Mouse (Mus musculus): ENCODE data around the gene Sav1. TPM values are rescaled to one million over a fixed set of nuclear protein-coding genes. Genes with fewer than 3 reads are reported as not detected.

Sav1 gene
- polyA plus RNA-seq, 1 experiment from 2014 or later: 1.8 TPM

DNA sequence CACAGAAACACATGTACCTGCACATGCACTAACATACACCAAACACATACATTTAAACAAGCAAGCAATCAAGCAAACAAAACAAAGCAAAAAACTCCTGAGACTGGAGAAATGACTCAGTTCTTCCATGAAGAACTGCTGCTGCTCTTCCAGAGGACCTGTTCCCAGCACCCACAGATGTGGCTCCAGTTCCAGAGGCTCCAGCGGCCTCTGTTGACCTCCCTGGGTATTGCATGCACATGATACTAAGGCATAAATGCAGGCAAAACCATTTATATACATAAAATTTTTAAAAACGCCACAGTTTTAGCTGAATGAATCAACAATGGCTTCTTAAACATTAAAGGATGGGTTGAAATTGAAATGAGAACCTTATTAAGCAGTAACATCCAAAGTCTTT, 47.5 kb downstream of the Sav1 start:
- no peak for ATAC-seq (replicated peaks; ENCODE audit: extremely low read depth, insufficient read depth, low FRiP score)
- peaks cover 2% of the 10 kb centered on the region; the same call in 1 of the 2 replicates for H3K36me3 ChIP-seq (ENCODE audit: control insufficient read depth, insufficient read depth)
- H3K9ac ChIP-seq (ENCODE audit: low read length): no peak overlapping the region
- H3K27ac ChIP-seq (ENCODE audit: low read length): no peak overlapping the region
- H3K9me3 ChIP-seq (replicated peaks; ENCODE audit: control insufficient read depth, low read length): no peaks in the 10 kb centered on the region
- no peak overlapping the region for H3K4me2 ChIP-seq (ENCODE audit: low read depth, low read length)
- no peak overlapping the region for H3K4me3 ChIP-seq (ENCODE audit: low read length)
- no peaks in the 10 kb centered on the region for H3K27me3 ChIP-seq (ENCODE audit: control insufficient read depth, insufficient read depth, low read length)
- no peaks in the 10 kb centered on the region for H3K4me1 ChIP-seq (ENCODE audit: control insufficient read depth, insufficient read depth, low read length)
- WGBS: 47% methylated on average over 2 of the region's 2 CpGs

DNA sequence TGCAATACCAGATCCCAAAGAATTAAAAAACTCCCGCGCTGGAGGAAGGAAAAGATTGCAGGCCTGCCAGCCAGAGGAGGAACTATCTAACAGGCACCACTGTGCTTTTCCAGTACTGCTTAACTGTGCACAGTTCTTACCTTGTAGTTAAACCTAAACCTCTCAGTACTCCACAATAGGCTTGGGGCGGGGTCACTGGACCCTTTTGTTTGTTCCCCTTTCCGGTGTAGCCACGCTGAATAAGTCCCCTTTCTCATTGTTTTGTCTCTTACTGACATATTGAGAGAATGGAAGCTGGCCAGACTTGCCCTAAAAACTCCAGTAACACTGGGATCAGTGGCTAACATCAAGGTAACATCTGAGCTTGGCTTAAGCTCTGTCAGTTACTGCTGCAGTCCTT, 49.1 kb downstream of the Sav1 start:
- H3K27me3 ChIP-seq (ENCODE audit: control insufficient read depth, insufficient read depth, low read length): no peaks in the 10 kb centered on the region
- ATAC-seq (replicated peaks; ENCODE audit: extremely low read depth, insufficient read depth, low FRiP score): no peak
- H3K9me3 ChIP-seq (replicated peaks; ENCODE audit: control insufficient read depth, low read length): no peaks in the 10 kb centered on the region
- no peak overlapping the region for H3K9ac ChIP-seq (ENCODE audit: low read length)
- no peak overlapping the region for H3K4me3 ChIP-seq (ENCODE audit: low read length)
- H3K36me3 ChIP-seq (ENCODE audit: control insufficient read depth, insufficient read depth): peaks cover 2% of the 10 kb centered on the region; the same call in 1 of the 2 replicates
- H3K27ac ChIP-seq (ENCODE audit: low read length): no peak overlapping the region
- H3K4me2 ChIP-seq (ENCODE audit: low read depth, low read length): no peak overlapping the region
- no peaks in the 10 kb centered on the region for H3K4me1 ChIP-seq (ENCODE audit: control insufficient read depth, insufficient read depth, low read length)
- 65% methylated on average over 5 of the region's 5 CpGs for WGBS

DNA sequence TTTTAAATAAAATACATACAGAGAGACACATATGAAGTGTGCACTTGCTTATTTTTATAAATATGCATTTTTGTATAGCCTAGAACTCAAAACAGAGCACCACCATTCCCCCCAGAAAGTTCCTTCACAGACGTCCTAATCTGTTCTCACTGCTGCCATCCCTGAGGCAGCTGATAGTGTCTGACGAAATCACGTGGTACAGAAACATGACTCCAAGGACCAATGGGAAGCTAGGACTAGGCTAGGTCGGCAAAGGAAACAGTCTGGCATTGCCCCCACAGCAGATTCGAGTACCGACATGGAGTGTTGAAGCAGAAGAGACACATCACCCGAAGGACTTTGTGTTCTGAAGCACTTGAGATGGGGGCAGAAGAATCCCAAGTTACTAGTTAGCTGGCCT, 60.1 kb downstream of the Sav1 start:
- H3K4me2 ChIP-seq (ENCODE audit: low read depth, low read length): no peak overlapping the region
- H3K4me3 ChIP-seq (ENCODE audit: low read length): no peak overlapping the region
- H3K27me3 ChIP-seq (ENCODE audit: control insufficient read depth, insufficient read depth, low read length): no peaks in the 10 kb centered on the region
- H3K9me3 ChIP-seq (replicated peaks; ENCODE audit: control insufficient read depth, low read length): no peaks in the 10 kb centered on the region
- H3K36me3 ChIP-seq (ENCODE audit: control insufficient read depth, insufficient read depth): no peaks in the 10 kb centered on the region
- no peak for ATAC-seq (replicated peaks; ENCODE audit: extremely low read depth, insufficient read depth, low FRiP score)
- no peaks in the 10 kb centered on the region for H3K4me1 ChIP-seq (ENCODE audit: control insufficient read depth, insufficient read depth, low read length)
- WGBS: 37% methylated on average over 7 of the region's 7 CpGs
- H3K9ac ChIP-seq (ENCODE audit: low read length): no peak overlapping the region
- no peak overlapping the region for H3K27ac ChIP-seq (ENCODE audit: low read length)

- H3K4me3 ChIP-seq (ENCODE audit: low read length): no peak overlapping the region
- no peak for ATAC-seq (replicated peaks; ENCODE audit: extremely low read depth, insufficient read depth, low FRiP score)
- WGBS: 18% methylated on average over 5 of the region's 5 CpGs
- no peaks in the 10 kb centered on the region for H3K9me3 ChIP-seq (replicated peaks; ENCODE audit: control insufficient read depth, low read length)
- no peak overlapping the region for H3K27ac ChIP-seq (ENCODE audit: low read length)
- no peaks in the 10 kb centered on the region for H3K27me3 ChIP-seq (ENCODE audit: control insufficient read depth, insufficient read depth, low read length)
- no peaks in the 10 kb centered on the region for H3K36me3 ChIP-seq (ENCODE audit: control insufficient read depth, insufficient read depth)
- H3K9ac ChIP-seq (ENCODE audit: low read length): no peak overlapping the region
- H3K4me2 ChIP-seq (ENCODE audit: low read depth, low read length): no peak overlapping the region
- H3K4me1 ChIP-seq (ENCODE audit: control insufficient read depth, insufficient read depth, low read length): no peaks in the 10 kb centered on the region
These were observed 62.8 kb downstream of the Sav1 start for GRCm38 (mm10) chr12:69924012-69924411.

GRCm38 (mm10) chr12:69923603-69924002, 63.2 kb downstream of the Sav1 start:
- no peak for ATAC-seq (replicated peaks; ENCODE audit: extremely low read depth, insufficient read depth, low FRiP score)

DNA sequence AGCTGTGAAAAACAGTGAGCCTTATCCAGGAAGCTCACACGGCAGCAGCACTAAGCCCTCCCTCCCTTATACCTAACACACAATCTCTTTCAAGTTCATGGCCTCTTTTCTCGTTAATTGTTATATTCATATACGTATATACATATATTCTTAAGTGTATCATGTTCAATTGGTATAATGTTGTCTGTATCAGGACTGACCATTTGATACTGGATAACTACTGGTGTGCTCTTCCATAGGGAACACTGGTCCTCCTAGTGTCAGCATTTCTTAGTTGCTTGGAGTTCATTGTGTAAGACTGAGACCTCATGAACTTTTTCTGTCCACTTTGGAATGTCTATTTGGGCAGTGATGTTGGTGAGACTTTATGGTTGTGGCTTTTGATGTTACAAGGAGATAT, 63.7 kb downstream of the Sav1 start:
- 75% methylated on average over 3 of the region's 3 CpGs for WGBS
- Histone ChIP-seq H3K27ac (ENCODE audit: low read length) (no peak overlapping the region), H3K9me3 (replicated peaks; ENCODE audit: control insufficient read depth, low read length) (no peaks in the 10 kb centered on the region), H3K9ac (ENCODE audit: low read length) (no peak overlapping the region), H3K27me3 (ENCODE audit: control insufficient read depth, insufficient read depth, low read length) (no peaks in the 10 kb centered on the region), H3K4me1 (ENCODE audit: control insufficient read depth, insufficient read depth, low read length) (no peaks in the 10 kb centered on the region), H3K36me3 (ENCODE audit: control insufficient read depth, insufficient read depth) (no peaks in the 10 kb centered on the region), H3K4me2 (ENCODE audit: low read depth, low read length) (no peak overlapping the region), H3K4me3 (ENCODE audit: low read length) (no peak overlapping the region)
- ATAC-seq (replicated peaks; ENCODE audit: extremely low read depth, insufficient read depth, low FRiP score): no peak

More at GRCm38 (mm10) chr12:69923603-69924002, 63.2 kb downstream of the Sav1 start:
- Histone ChIP-seq H3K36me3 (ENCODE audit: control insufficient read depth, insufficient read depth) (no peaks in the 10 kb centered on the region), H3K4me1 (ENCODE audit: control insufficient read depth, insufficient read depth, low read length) (no peaks in the 10 kb centered on the region), H3K9me3 (replicated peaks; ENCODE audit: control insufficient read depth, low read length) (no peaks in the 10 kb centered on the region), H3K27ac (ENCODE audit: low read length) (no peak overlapping the region), H3K4me2 (ENCODE audit: low read depth, low read length) (no peak overlapping the region), H3K4me3 (ENCODE audit: low read length) (no peak overlapping the region), H3K27me3 (ENCODE audit: control insufficient read depth, insufficient read depth, low read length) (no peaks in the 10 kb centered on the region), H3K9ac (ENCODE audit: low read length) (no peak overlapping the region)
- WGBS: 52% methylated on average over 3 of the region's 3 CpGs

DNA sequence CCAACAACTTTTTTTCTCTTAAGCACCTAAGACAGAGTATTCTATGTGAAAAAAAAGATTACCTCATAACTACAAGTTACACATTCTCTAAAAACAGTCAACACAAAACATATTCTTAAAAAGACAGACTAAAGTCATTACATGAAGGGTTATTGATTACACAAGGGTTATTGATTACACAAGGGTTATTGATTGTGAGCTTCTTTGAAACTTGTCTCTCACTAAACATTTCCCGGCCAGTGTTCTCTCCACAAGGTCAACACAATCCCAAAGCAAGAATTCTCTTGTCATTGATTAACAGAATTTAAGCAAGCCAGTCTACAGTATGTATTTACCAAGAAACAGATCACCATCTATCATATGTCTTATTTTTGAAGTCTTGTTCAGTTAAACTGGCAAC, 64.7 kb downstream of the Sav1 start:
- H3K4me2 ChIP-seq (ENCODE audit: low read depth, low read length): no peak overlapping the region
- 69% methylated on average over 1 of the region's 1 CpGs for WGBS
- no peaks in the 10 kb centered on the region for H3K27me3 ChIP-seq (ENCODE audit: control insufficient read depth, insufficient read depth, low read length)
- no peaks in the 10 kb centered on the region for H3K9me3 ChIP-seq (replicated peaks; ENCODE audit: control insufficient read depth, low read length)
- no peak overlapping the region for H3K4me3 ChIP-seq (ENCODE audit: low read length)
- ATAC-seq (replicated peaks; ENCODE audit: extremely low read depth, insufficient read depth, low FRiP score): no peak
- H3K4me1 ChIP-seq (ENCODE audit: control insufficient read depth, insufficient read depth, low read length): no peaks in the 10 kb centered on the region
- H3K27ac ChIP-seq (ENCODE audit: low read length): no peak overlapping the region
- no peaks in the 10 kb centered on the region for H3K36me3 ChIP-seq (ENCODE audit: control insufficient read depth, insufficient read depth)
- no peak overlapping the region for H3K9ac ChIP-seq (ENCODE audit: low read length)

GRCm38 (mm10) chr12:69917870-69918269, 68.9 kb downstream of the Sav1 start:
- no peaks in the 10 kb centered on the region for H3K9me3 ChIP-seq (replicated peaks; ENCODE audit: control insufficient read depth, low read length)
- no peak overlapping the region for H3K4me2 ChIP-seq (ENCODE audit: low read depth, low read length)
- 66% methylated on average over 2 of the region's 2 CpGs for whole genome bisulfite sequencing
- H3K27ac ChIP-seq (ENCODE audit: low read length): no peak overlapping the region
- no peak for ATAC-seq (replicated peaks; ENCODE audit: extremely low read depth, insufficient read depth, low FRiP score)
- H3K27me3 ChIP-seq (ENCODE audit: control insufficient read depth, insufficient read depth, low read length): no peaks in the 10 kb centered on the region
- H3K4me3 ChIP-seq (ENCODE audit: low read length): no peak overlapping the region
- H3K9ac ChIP-seq (ENCODE audit: low read length): no peak overlapping the region
- no peaks in the 10 kb centered on the region for H3K36me3 ChIP-seq (ENCODE audit: control insufficient read depth, insufficient read depth)
- no peaks in the 10 kb centered on the region for H3K4me1 ChIP-seq (ENCODE audit: control insufficient read depth, insufficient read depth, low read length)
